Mouse (Mus musculus) right cerebral cortex, adult 2 months (tissue): Measurements from ENCODE around the gene Ttll1.

Experiments used
- DNase-seq, 2 experiments: peaks; one replicate each; pipeline ENCODE4 v3.0.0; 2021 to 2022; ENCODE audit warnings: low spot score in 2 of 2

Ttll1 gene

GRCm38 (mm10) chr15:83510805-83511405 lies at the start of gene Ttll1:
Gene Ttll1 (minus strand): TSS chr15:83510893.
- DNase-seq: peak; percentile 95 to 97

- peak; percentile 84 to 88 for DNase-seq
These were observed 44.7 kb upstream of the Ttll1 start for GRCm38 (mm10) chr15:83555161-83555974.

- DNase-seq: no peak
These were observed 43.1 kb upstream of the Ttll1 start for GRCm38 (mm10) chr15:83553831-83554230.

- DNase-seq: no peak
These were observed 39.4 kb upstream of the Ttll1 start for GRCm38 (mm10) chr15:83550137-83550536.

- DNase-seq: no peak
These were observed 36.5 kb upstream of the Ttll1 start for GRCm38 (mm10) chr15:83547144-83547543.

- DNase-seq: no peak
These were observed 35.3 kb upstream of the Ttll1 start for GRCm38 (mm10) chr15:83546029-83546428.

- no peak for DNase-seq
These were observed 31.1 kb upstream of the Ttll1 start for GRCm38 (mm10) chr15:83541647-83542287.

- no peak for DNase-seq
These were observed 29.2 kb upstream of the Ttll1 start for GRCm38 (mm10) chr15:83539905-83540304.

- no peak for DNase-seq
These were observed 28.2 kb upstream of the Ttll1 start for GRCm38 (mm10) chr15:83538855-83539254.

- DNase-seq: no peak
These were observed 25.2 kb upstream of the Ttll1 start for GRCm38 (mm10) chr15:83535890-83536231.

- DNase-seq: no peak
These were observed 24.5 kb upstream of the Ttll1 start for GRCm38 (mm10) chr15:83534960-83535889.

GRCm38 (mm10) chr15:83532606-83533005 lies 21.9 kb upstream of the Ttll1 start:
- DNase-seq: no peak

GRCm38 (mm10) chr15:83531961-83532469 lies 21.3 kb upstream of the Ttll1 start:
- DNase-seq: no peak

- DNase-seq: no peak
These were observed 20.0 kb upstream of the Ttll1 start for GRCm38 (mm10) chr15:83530688-83531087.

- DNase-seq: no peak
These were observed 19.5 kb upstream of the Ttll1 start for GRCm38 (mm10) chr15:83530233-83530632.

GRCm38 (mm10) chr15:83529765-83530164 lies 19.1 kb upstream of the Ttll1 start:
- no peak for DNase-seq

GRCm38 (mm10) chr15:83528892-83529291 lies 18.2 kb upstream of the Ttll1 start:
- no peak for DNase-seq

GRCm38 (mm10) chr15:83527747-83528146 lies 17.1 kb upstream of the Ttll1 start:
- DNase-seq: no peak

GRCm38 (mm10) chr15:83527092-83527437 lies 16.4 kb upstream of the Ttll1 start:
- DNase-seq: no peak

GRCm38 (mm10) chr15:83526424-83527091 lies 15.9 kb upstream of the Ttll1 start, which contains the start of gene Bik:
Gene Bik (plus strand): TSS chr15:83526862.
- peak; percentile 6 to 7 for DNase-seq

- no peak for DNase-seq
These were observed 13.6 kb upstream of the Ttll1 start for GRCm38 (mm10) chr15:83524333-83524729.
